Mouse (Mus musculus) forebrain, embryonic 14.5 days (tissue): Measurements from ENCODE around the gene Cd36. TPM values are rescaled to one million over a fixed set of nuclear protein-coding genes. Genes with fewer than 3 reads are reported as not detected.

ENCODE experiments used
- polyA plus RNA-seq: library from polyadenylated mRNA; unstranded; fragments of >200 nt; fragmentation: Nextera tagmentation; extraction: Ambion mirVana; gene quantifications from 2 replicates; pipeline ENCODE4 v1.2.1, GENCODE M21; 2014

Gene Cd36
- polyA plus RNA-seq, 1 experiment from 2014 or later = 1.5 TPM

Other genes starting within 250 kb of the Cd36 start
- not detected in 2 replicates for gene Gnat3, start 73.7 kb upstream of the Cd36 start, polyA plus RNA-seq